ENCODE assay signal across 24 mouse cellular contexts in the genomic region with DNA sequence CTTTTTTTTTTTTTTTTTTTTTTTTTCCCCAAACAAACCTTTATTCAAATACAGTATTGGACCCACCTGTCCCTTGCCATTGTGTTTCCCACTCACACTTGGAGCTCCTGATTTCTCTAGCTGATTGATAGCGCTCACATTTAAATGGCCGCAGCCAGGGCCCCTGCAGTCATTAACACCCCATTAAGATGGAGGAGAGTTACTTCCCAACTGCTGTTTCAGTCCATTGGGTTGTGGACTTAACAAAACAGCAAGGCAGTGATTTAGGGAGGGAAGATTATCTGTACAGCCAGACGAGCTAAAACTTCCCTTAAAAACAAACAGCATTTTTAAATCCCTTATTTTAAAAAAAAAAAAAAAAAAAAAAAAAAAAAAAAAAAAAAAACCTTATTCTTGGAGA.
DNase-seq lines count a peak whose midpoint lies in the region; ATAC-seq and TF ChIP-seq lines count a peak whose summit lies in the region.
"Had no signal": no experiment of that assay in that cellular context is flagged by ENCODE, and none has a peak within 500 bp of the region (broad histone marks: within the 10 kb centered on the region; RNA-seq: fewer than 3 reads in every experiment).

No protein-coding gene starts in this region.

- H3K9ac ChIP-seq in kidney, embryonic 16.5 days (replicated peaks; ENCODE audit: low read length) = no peak overlapping the region
- no peak overlapping the region for H3K9ac ChIP-seq in ES-E14 (ENCODE audit: insufficient read depth, low read depth, low read length, poor library complexity, severe bottlenecking)
- no peak overlapping the region for H3K9ac ChIP-seq in limb, embryonic 11.5 days (ENCODE audit: low read length)
- H3K9ac ChIP-seq: forebrain, embryonic 13.5 days; forebrain, postnatal 0 days; hindbrain, embryonic 12.5 days had no signal

- peak; percentile 84; the same call in 1 of the 2 replicates for ATAC-seq in kidney, embryonic 16.5 days (ENCODE audit: low FRiP score, low TSS enrichment)
- no peak for ATAC-seq in limb, embryonic 11.5 days (ENCODE audit: insufficient number of reproducible peaks, low FRiP score, low TSS enrichment, low read depth)
- ATAC-seq: activated CD4-positive, CD25-positive, alpha-beta regulatory T cell, adult 4 months; CD4-positive, CD25-positive, alpha-beta regulatory T cell, adult 4 months; forebrain, embryonic 13.5 days; forebrain, postnatal 0 days; hindbrain, embryonic 16.5 days; Patski had no signal

- in situ Hi-C loops in ES-E14 (cut with MboI; ENCODE audit: low sequenced_read_pairs in 2 of 2, unreplicated experiment in 2 of 2) = no loop called here

- WGBS in kidney, embryonic 16.5 days = 30% methylated on average over 3 of the region's 3 CpGs
- WGBS in limb, embryonic 11.5 days = 16% methylated on average over 3 of the region's 3 CpGs

- no peak overlapping the region for H3K4me2 ChIP-seq in kidney, embryonic 16.5 days (replicated peaks; ENCODE audit: low read depth, low read length)
- H3K4me2 ChIP-seq in limb, embryonic 11.5 days (ENCODE audit: low read depth, severe bottlenecking) = no peak overlapping the region
- H3K4me2 ChIP-seq: forebrain, embryonic 13.5 days; hindbrain, embryonic 12.5 days had no signal

- peak; percentile 18 for DNase-seq in embryo, embryonic 10.5 days (ENCODE audit: low spot score)
- DNase-seq in embryo, embryonic 9.5 days (ENCODE audit: extremely low spot score) = no peak
- DNase-seq in kidney, postnatal 4 days = no peak
- DNase-seq in ES-E14 (ENCODE audit: low read depth, low spot score) = no peak
- peak; percentile 48 for DNase-seq in limb, embryonic 11.5 days (ENCODE audit: low spot score)
- no peak for DNase-seq in cerebellum, postnatal 14 days
- DNase-seq: adrenal gland, postnatal 14 days; B cell, adult 2 months; cerebellum, adult 18-20 months; cerebellum, adult 9-11 months; forebrain, postnatal 0 days; gastrocnemius, adult 2 months; gastrocnemius, postnatal 25 days; heart, adult 11 months; heart, postnatal 10 days; heart, postnatal 4 days had no signal

- no peak overlapping the region for H3K27ac ChIP-seq in kidney, embryonic 16.5 days (ENCODE audit: low read length)
- H3K27ac ChIP-seq in ES-E14 (ENCODE audit: insufficient read depth, low read depth, low read length, poor library complexity, severe bottlenecking) = no peak overlapping the region
- H3K27ac ChIP-seq in limb, embryonic 11.5 days (replicated peaks; ENCODE audit: low read depth, low read length) = no peak overlapping the region
- H3K27ac ChIP-seq: embryonic facial prominence, embryonic 10.5 days; forebrain, embryonic 13.5 days; gastrocnemius, adult 2 months; hindbrain, embryonic 12.5 days had no signal

- no peaks in the 10 kb centered on the region for H3K9me3 ChIP-seq in kidney, embryonic 16.5 days (ENCODE audit: low read length)
- H3K9me3 ChIP-seq in ES-E14 (ENCODE audit: control insufficient read depth, insufficient read depth, low read depth, low read length) = no peaks in the 10 kb centered on the region
- no peaks in the 10 kb centered on the region for H3K9me3 ChIP-seq in limb, embryonic 11.5 days (ENCODE audit: control insufficient read depth, low read length)
- H3K9me3 ChIP-seq: embryonic facial prominence, embryonic 10.5 days; forebrain, embryonic 13.5 days; hindbrain, embryonic 12.5 days had no signal

- peaks cover 15% of the 10 kb centered on the region for H3K4me1 ChIP-seq in kidney, embryonic 16.5 days (ENCODE audit: insufficient read depth, low read length)
- no peaks in the 10 kb centered on the region for H3K4me1 ChIP-seq in ES-E14 (ENCODE audit: control insufficient read depth in 2 of 2, insufficient read depth in 2 of 2, low read length in 2 of 2, poor library complexity in 1 of 2)
- H3K4me1 ChIP-seq in limb, embryonic 11.5 days (ENCODE audit: control insufficient read depth, insufficient read depth, low read length) = 0 out of 2 replicates have a peak, but pooled peaks cover 4% of the 10 kb centered on the region
- H3K4me1 ChIP-seq: forebrain, embryonic 13.5 days; hindbrain, embryonic 12.5 days had no signal

- H3K36me3 ChIP-seq in kidney, embryonic 16.5 days (ENCODE audit: insufficient read depth, low read length) = no peaks in the 10 kb centered on the region
- H3K36me3 ChIP-seq in ES-E14 (ENCODE audit: control insufficient read depth, insufficient read depth, low read length, poor library complexity, severe bottlenecking) = no peaks in the 10 kb centered on the region
- H3K36me3 ChIP-seq in limb, embryonic 11.5 days (ENCODE audit: control insufficient read depth, insufficient read depth, low read length) = no peaks in the 10 kb centered on the region
- H3K36me3 ChIP-seq: embryonic facial prominence, embryonic 10.5 days; hindbrain, embryonic 12.5 days had no signal

- H3K27me3 ChIP-seq in kidney, embryonic 16.5 days (ENCODE audit: insufficient read depth, low read length) = no peaks in the 10 kb centered on the region
- no peaks in the 10 kb centered on the region for H3K27me3 ChIP-seq in limb, embryonic 11.5 days (ENCODE audit: control insufficient read depth, insufficient read depth, low read length)
- H3K27me3 ChIP-seq: forebrain, embryonic 13.5 days; hindbrain, embryonic 12.5 days; Patski had no signal

- no peak overlapping the region for H3K4me3 ChIP-seq in kidney, embryonic 16.5 days (ENCODE audit: low read length)
- no peak overlapping the region for H3K4me3 ChIP-seq in ES-E14 (ENCODE audit: insufficient read depth in 1 of 2, low read depth in 1 of 2, low read length in 2 of 2, poor library complexity in 1 of 2, severe bottlenecking in 1 of 2)
- no peak overlapping the region for H3K4me3 ChIP-seq in limb, embryonic 11.5 days (ENCODE audit: low read depth, low read length)
- H3K4me3 ChIP-seq: embryonic facial prominence, embryonic 10.5 days; forebrain, embryonic 13.5 days; gastrocnemius, adult 2 months; hindbrain, embryonic 12.5 days had no signal

TF ChIP-seq in ES-E14, 5 proteins besides CTCF, POLR2A, EP300 and RAD21:
- no peak for TF ChIP-seq ZC3H11A (IDR thresholded peaks at IDR 0.05; ENCODE audit: borderline replicate concordance, low read depth, low read length)
- no peak for TF ChIP-seq CHD2 (IDR thresholded peaks at IDR 0.05; ENCODE audit: low read depth, low read length)
- TF ChIP-seq ZNF384 (IDR thresholded peaks at IDR 0.05; ENCODE audit: low read depth, low read length) = peak; percentile 73; the same call in 1 of the 2 replicates
- no peak for TF ChIP-seq HCFC1 (IDR thresholded peaks at IDR 0.05; ENCODE audit: borderline replicate concordance, insufficient read depth, low read length)
- TF ChIP-seq MAFK (IDR thresholded peaks at IDR 0.05; ENCODE audit: insufficient read depth, low read depth, low read length) = no peak

Comparison
In these comparisons a context has a peak if more than half of its experiments do, and no peak if none do; other contexts are left out.
1. DNase-seq: peak in embryo, embryonic 10.5 days (single experiment) and limb, embryonic 11.5 days (single experiment); none in embryo, embryonic 9.5 days (single experiment), kidney, postnatal 4 days (0 of 2), ES-E14 (single experiment) and cerebellum, postnatal 14 days (0 of 2).